Mouse (Mus musculus) embryonic facial prominence, embryonic 12.5 days (tissue): ENCODE measurements around the gene Adgra3. TPM values are rescaled to one million over a fixed set of nuclear protein-coding genes. Genes with fewer than 3 reads are reported as not detected.

Source experiments
- ATAC-seq: fragments of 200-750 bp; cut with Nextera tagmentation; 2 replicates; pipeline ENCODE4 v1.8.0; 2017; ENCODE audit not compliant: insufficient number of reproducible peaks, insufficient read depth, low FRiP score, low TSS enrichment
- H3K27ac ChIP-seq: fragments of 300-500 bp; sonication (generic); 2 replicates; pipeline ENCODE4 v1.5.1; 2016; ENCODE audit warnings: mild to moderate bottlenecking
- H3K27me3 ChIP-seq: fragments of 300-500 bp; sonication (generic); 2 replicates; pipeline ENCODE4 v1.6.1; 2016; ENCODE audit warnings: mild to moderate bottlenecking, moderate library complexity
- H3K36me3 ChIP-seq: fragments of 300-500 bp; sonication (generic); 2 replicates; pipeline ENCODE4 v1.6.1; 2016; ENCODE audit warnings: mild to moderate bottlenecking
- H3K4me1 ChIP-seq: fragments of 300-500 bp; sonication (generic); 2 replicates; pipeline ENCODE4 v1.6.1; 2016
- H3K4me2 ChIP-seq: fragments of 300-500 bp; sonication (generic); replicated peaks from 2 replicates; pipeline ENCODE4 v1.6.1; 2016; ENCODE audit warnings: mild to moderate bottlenecking, moderate library complexity
- H3K4me3 ChIP-seq: fragments of 300-500 bp; sonication (generic); 2 replicates; pipeline ENCODE4 v1.5.1; 2016; ENCODE audit warnings: mild to moderate bottlenecking
- H3K9ac ChIP-seq: fragments of 300-500 bp; sonication (generic); 2 replicates; pipeline ENCODE4 v1.6.1; 2016; ENCODE audit warnings: mild to moderate bottlenecking, moderate library complexity
- H3K9me3 ChIP-seq: fragments of 300-500 bp; sonication (generic); 2 replicates; pipeline ENCODE4 v1.6.1; 2016; ENCODE audit warnings: mild to moderate bottlenecking, moderate library complexity
- WGBS: fragments of 180-500 bp; shearing (Covaris S2); methylation state at CpG from one replicate; pipeline ENCODE4 v1.1.7; 2016; 5-methylcytosine and 5-hydroxymethylcytosine counted together
- polyA plus RNA-seq: library from polyadenylated mRNA; unstranded; fragments of >200 nt; fragmentation: Nextera tagmentation; extraction: Ambion mirVana; gene quantifications from 2 replicates; pipeline ENCODE4 v1.2.1, GENCODE M21; 2016

Gene Adgra3
- polyA plus RNA-seq, 1 experiment from 2014 or later = 59.4 TPM

DNA sequence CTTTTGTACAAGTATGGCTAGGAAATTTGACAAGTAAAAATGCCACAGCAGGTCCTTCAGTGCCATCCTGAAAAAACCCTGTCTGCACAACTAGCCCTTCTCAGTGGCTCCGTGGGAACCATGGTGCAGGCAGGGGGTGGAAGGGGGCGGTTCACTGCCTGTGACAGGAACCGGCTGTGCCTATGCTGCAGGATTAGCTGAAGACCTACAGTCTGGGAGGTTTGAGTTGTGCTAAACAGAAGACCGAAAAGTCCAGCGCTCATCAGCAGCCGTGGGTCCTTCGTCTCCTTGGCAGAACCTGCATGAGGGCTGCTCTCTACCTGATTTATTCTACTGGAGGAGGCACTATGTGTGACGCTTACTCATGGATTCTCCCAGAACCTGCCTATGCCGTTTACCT lies 59.0 kb downstream of the Adgra3 start:
- Histone ChIP-seq H3K27ac (no peak overlapping the region), H3K9ac (no peak overlapping the region), H3K4me1 (peaks cover 8% of the 10 kb centered on the region; the same call in 1 of the 2 replicates), H3K4me2 (no peak overlapping the region), H3K9me3 (no peaks in the 10 kb centered on the region), H3K4me3 (no peak overlapping the region), H3K27me3 (no peaks in the 10 kb centered on the region), H3K36me3 (peaks cover 34% of the 10 kb centered on the region)
- ATAC-seq = no peak
- WGBS = 84% methylated on average over 9 of the region's 9 CpGs

DNA sequence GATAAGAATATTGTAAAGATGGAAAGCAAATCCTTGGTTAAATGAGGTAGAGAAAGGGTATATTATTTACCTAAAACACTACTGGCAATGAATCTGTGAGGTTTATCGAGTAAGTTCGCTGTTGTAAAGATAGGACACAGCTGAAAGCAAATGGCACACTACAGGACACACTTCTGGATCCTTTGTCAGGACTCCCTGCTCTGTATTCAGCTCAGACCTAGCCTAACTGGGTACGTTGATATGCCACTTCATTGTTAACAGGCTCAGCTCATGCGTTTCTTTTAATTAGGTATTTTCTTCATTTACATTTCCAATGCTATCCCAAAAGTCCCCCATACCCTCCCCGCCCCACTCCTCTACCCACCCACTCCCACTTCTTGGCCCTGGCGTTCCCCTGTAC lies 61.8 kb downstream of the Adgra3 start:
- 87% methylated on average over 6 of the region's 6 CpGs for WGBS
- Histone ChIP-seq H3K9ac (no peak overlapping the region), H3K9me3 (no peaks in the 10 kb centered on the region), H3K27ac (no peak overlapping the region), H3K27me3 (no peaks in the 10 kb centered on the region), H3K4me1 (peaks cover 8% of the 10 kb centered on the region; the same call in 1 of the 2 replicates), H3K4me2 (no peak overlapping the region), H3K4me3 (no peak overlapping the region), H3K36me3 (peaks cover 32% of the 10 kb centered on the region)
- no peak for ATAC-seq

DNA sequence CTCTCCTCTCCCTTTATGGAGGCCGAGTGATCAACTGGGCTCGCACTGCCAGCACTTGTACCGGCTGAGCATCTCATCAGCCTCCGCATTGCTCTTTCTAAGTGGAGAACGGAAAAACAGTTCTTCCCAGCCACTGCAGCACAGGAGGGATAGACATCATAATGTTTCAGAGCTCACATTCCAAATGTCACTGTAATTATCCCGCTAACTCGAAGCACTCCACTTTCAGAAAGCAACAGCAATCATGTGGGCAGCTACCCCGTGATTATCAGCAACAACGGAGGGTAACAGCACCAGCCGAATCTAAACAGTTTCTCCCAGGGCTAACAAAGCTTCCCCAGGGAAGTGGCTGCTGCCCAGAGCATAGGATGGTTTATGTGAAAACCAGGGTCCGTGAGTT lies 62.3 kb downstream of the Adgra3 start:
- Histone ChIP-seq H3K27me3 (no peaks in the 10 kb centered on the region), H3K4me3 (no peak overlapping the region), H3K9me3 (no peaks in the 10 kb centered on the region), H3K36me3 (peaks cover 31% of the 10 kb centered on the region), H3K4me1 (peaks cover 8% of the 10 kb centered on the region; the same call in 1 of the 2 replicates), H3K9ac (no peak overlapping the region), H3K4me2 (no peak overlapping the region), H3K27ac (0 out of 2 replicates have a peak overlapping the region, but pooled peaks have one; percentile 36)
- WGBS = 49% methylated on average over 11 of the region's 11 CpGs
- no peak for ATAC-seq

DNA sequence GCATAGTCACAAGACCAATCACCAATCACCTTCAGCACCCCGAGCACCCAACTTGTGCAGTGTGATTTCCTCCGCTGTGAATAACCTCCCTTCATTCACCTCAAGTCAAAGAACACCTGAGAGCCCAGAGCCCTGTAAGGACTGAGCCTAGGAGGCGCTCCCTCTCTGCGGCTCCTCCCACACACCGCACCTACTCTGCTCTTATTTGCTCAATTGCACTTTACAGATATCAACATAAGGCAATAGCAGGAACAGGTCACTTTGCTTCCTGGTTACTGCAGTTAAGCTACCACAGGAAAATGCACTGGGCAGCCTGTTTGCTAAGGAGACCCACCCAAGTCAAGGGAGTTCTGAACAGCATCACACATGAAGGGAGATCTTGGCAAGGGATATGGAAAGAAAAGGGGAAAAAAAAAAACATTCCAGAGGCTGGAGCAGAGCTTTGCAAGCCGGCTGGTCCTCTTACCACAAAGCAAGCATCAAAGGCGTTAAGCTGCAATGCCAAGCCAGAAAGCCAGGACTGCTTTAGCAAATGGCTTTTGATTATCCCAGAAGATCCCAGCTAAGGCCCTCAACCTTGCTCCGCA lies 68.0 kb downstream of the Adgra3 start:
- ATAC-seq = no peak
- Histone ChIP-seq H3K4me3 (no peak overlapping the region), H3K27me3 (no peaks in the 10 kb centered on the region), H3K27ac (no peak overlapping the region), H3K4me1 (peaks cover under 1% of the 10 kb centered on the region; the same call in 1 of the 2 replicates), H3K36me3 (peaks cover 25% of the 10 kb centered on the region), H3K9me3 (no peaks in the 10 kb centered on the region), H3K9ac (no peak overlapping the region), H3K4me2 (no peak overlapping the region)
- WGBS = 86% methylated on average over 8 of the region's 8 CpGs

DNA sequence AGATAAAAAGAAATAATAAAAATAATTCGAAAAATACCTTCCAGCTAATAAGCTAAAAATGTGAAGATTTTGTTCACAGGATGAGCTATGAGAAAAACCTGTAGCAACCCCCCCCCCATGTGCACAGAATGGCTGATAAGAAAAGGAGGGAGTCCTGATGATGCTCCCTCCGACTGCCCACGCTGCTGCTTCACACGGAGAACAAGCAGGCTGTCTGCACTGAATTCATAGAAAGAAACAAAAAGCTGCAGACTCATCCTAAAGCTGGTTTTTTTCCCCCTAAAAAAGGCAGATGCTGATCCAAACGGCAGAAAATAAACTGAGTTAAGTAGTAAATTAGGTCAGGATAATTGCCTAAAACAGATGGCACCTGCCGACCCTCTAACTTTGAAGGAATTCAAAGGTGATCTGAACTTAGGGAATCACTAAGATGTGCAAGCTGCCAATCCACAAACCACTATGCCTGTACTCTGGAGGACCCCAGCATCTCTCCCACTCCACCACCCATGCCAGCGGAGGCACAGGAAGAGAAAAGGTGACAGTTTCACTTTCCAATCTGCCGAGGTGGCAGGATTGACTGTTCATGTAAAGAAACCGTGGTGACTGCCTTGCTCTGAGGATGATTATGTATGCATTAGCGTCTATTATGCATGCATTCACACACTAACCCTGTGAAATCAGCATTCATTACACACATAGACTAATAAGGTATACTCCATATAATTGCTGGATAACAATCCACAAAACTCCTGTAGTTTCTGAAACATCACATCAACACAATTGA lies 70.6 kb downstream of the Adgra3 start:
- 81% methylated on average over 10 of the region's 10 CpGs for WGBS
- no peaks in the 10 kb centered on the region for H3K27me3 ChIP-seq
- H3K36me3 ChIP-seq = peaks cover 47% of the 10 kb centered on the region
- no peak overlapping the region for H3K9ac ChIP-seq
- no peak overlapping the region for H3K27ac ChIP-seq
- no peaks in the 10 kb centered on the region for H3K9me3 ChIP-seq
- no peak overlapping the region for H3K4me3 ChIP-seq
- ATAC-seq = no peak
- H3K4me1 ChIP-seq = no peaks in the 10 kb centered on the region; the same call in 1 of the 2 replicates
- no peak overlapping the region for H3K4me2 ChIP-seq

DNA sequence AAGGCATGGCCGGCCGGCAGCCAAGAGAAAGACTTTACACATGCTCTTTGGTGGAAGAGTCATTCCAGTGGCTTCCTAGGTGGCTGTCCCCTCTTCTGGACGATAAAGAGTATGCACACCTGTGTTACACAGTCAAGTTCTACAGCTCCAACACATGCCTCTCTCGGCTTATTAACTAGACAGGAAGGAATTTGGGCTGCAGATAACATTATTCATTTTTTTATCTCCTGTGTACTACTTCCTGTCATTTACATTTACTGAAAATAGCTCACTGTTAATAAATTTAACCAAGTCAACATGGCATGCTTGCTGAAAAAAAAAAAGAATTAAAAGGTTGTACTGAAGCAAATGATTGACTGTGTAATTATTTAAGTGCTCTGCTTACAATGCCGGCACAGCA lies 78.1 kb downstream of the Adgra3 start:
- Histone ChIP-seq H3K4me3 (no peak overlapping the region), H3K9me3 (no peaks in the 10 kb centered on the region), H3K27ac (no peak overlapping the region), H3K27me3 (no peaks in the 10 kb centered on the region), H3K4me2 (no peak overlapping the region), H3K9ac (no peak overlapping the region), H3K36me3 (peaks cover 33% of the 10 kb centered on the region), H3K4me1 (no peaks in the 10 kb centered on the region)
- 74% methylated on average over 5 of the region's 5 CpGs for WGBS
- ATAC-seq = no peak

DNA sequence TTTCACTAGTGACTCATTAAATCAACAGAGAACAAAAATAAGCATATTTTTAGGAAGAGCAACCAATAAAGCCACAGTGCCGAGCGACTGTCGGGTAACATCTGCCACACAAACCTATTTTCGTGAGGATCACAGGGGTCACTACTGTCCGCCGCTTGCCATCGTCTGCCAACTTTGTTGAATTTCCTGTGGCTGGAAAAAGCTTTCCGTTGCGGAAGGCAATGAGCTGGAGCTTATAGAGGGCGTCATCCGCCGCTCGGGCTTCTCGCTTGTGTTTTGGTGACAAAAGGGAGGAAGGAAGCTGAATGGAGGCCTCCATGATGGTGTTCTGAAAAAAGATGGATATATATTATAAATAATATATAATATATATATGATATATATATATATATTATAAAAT lies 79.6 kb downstream of the Adgra3 start:
- Histone ChIP-seq H3K27ac (no peak overlapping the region), H3K27me3 (no peaks in the 10 kb centered on the region), H3K36me3 (peaks cover 29% of the 10 kb centered on the region), H3K4me1 (no peaks in the 10 kb centered on the region), H3K4me3 (no peak overlapping the region), H3K9ac (no peak overlapping the region), H3K4me2 (no peak overlapping the region), H3K9me3 (no peaks in the 10 kb centered on the region)
- WGBS = 91% methylated on average over 14 of the region's 14 CpGs
- no peak for ATAC-seq

DNA sequence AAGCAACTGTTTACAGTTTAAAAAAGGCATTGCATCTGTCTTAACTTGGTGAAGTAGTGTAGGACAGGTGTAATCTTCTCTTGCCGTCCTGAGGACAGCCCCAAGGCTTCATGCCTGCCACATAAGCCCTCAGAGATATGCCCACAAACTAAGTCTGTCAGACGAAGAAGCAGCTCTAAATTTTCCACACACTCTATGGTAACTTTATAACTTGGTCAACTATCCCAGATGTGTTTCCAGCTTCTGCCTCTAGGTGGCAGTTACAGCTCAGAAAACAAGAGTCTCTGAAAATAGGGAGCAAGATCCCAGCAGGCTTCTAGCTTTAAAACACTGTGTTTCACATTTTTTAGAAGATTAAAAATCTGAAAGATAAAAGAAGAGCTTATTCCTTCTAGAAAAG lies 82.8 kb downstream of the Adgra3 start:
- no peaks in the 10 kb centered on the region for H3K27me3 ChIP-seq
- peaks cover 29% of the 10 kb centered on the region for H3K36me3 ChIP-seq
- H3K4me1 ChIP-seq = no peaks in the 10 kb centered on the region
- no peaks in the 10 kb centered on the region for H3K9me3 ChIP-seq
- H3K4me2 ChIP-seq = no peak overlapping the region
- no peak overlapping the region for H3K9ac ChIP-seq
- no peak overlapping the region for H3K4me3 ChIP-seq
- H3K27ac ChIP-seq = no peak overlapping the region
- WGBS = 69% methylated on average over 2 of the region's 2 CpGs
- no peak for ATAC-seq

DNA sequence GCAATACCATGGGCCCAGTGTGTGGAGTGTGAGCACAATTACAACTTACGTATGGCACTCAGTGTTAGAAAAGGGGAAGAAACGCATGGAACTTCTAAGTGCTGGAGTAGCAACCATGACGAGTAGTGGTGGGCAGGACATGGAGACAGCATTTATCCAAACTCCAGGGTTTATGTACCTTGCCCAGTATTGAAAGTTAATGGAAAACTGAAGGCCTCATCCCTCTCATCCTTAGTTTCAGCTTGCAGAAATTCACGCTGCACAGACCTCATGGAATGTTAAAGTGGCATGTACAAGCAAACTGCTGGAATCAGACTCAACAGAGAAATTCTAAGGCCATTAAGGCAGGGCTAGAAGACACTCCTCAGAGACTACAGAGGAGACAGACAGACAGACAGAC lies 84.6 kb downstream of the Adgra3 start:
- WGBS = 95% methylated on average over 4 of the region's 4 CpGs

DNA sequence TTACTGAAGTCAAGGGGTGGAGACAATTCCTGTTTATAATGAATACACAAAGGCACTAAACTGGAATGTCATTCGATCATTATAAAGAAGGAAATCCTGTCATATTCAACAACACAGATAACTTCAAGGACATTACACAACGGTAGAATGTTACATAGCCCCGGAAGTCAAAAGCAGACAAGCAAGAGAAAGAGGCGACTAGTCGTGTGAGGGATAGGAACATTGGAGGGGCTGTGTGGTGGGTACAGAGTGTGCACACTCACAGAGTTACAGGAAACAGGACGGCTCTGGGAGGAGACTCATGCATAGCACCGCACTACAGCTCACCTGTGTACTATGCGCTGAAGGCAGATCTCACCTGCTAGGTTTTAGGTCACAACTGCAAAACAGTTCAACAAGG lies 89.1 kb downstream of the Adgra3 start:
- H3K4me1 ChIP-seq = no peaks in the 10 kb centered on the region
- WGBS = 92% methylated on average over 8 of the region's 8 CpGs
- no peaks in the 10 kb centered on the region for H3K27me3 ChIP-seq
- ATAC-seq = no peak
- no peak overlapping the region for H3K4me3 ChIP-seq
- peaks cover 48% of the 10 kb centered on the region for H3K36me3 ChIP-seq
- no peak overlapping the region for H3K9ac ChIP-seq
- no peak overlapping the region for H3K4me2 ChIP-seq
- H3K9me3 ChIP-seq = no peaks in the 10 kb centered on the region
- no peak overlapping the region for H3K27ac ChIP-seq

More for the DNA sequence above, 84.6 kb downstream of the Adgra3 start:
- Histone ChIP-seq H3K9ac (no peak overlapping the region), H3K27ac (no peak overlapping the region), H3K4me2 (no peak overlapping the region), H3K36me3 (peaks cover 41% of the 10 kb centered on the region), H3K27me3 (no peaks in the 10 kb centered on the region), H3K4me3 (no peak overlapping the region), H3K9me3 (no peaks in the 10 kb centered on the region), H3K4me1 (no peaks in the 10 kb centered on the region)
- ATAC-seq = no peak

DNA sequence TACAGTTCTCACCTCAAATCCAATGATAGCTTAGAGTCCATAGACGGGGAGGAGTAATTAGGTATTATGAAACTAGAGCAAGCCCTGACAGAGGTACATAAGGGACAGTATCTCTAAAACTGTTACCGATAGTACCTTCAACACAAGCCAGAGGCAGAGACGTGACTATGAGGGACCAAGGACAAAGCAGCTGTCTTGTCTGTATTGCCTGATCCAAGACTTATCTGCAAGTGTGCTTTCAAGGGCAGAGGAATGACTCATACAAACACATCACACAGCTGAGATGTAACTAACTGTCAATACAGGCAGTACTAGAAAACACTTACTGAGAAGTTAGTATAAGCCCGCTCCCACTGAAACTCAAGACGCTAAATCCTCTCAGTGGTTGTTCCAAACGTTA lies 91.1 kb downstream of the Adgra3 start:
- H3K27ac ChIP-seq = no peak overlapping the region
- WGBS = 92% methylated on average over 6 of the region's 6 CpGs
- H3K36me3 ChIP-seq = peaks cover 57% of the 10 kb centered on the region
- no peak overlapping the region for H3K4me3 ChIP-seq
- no peaks in the 10 kb centered on the region for H3K4me1 ChIP-seq
- H3K4me2 ChIP-seq = no peak overlapping the region
- no peak overlapping the region for H3K9ac ChIP-seq
- no peak for ATAC-seq
- no peaks in the 10 kb centered on the region for H3K27me3 ChIP-seq
- no peaks in the 10 kb centered on the region for H3K9me3 ChIP-seq

DNA sequence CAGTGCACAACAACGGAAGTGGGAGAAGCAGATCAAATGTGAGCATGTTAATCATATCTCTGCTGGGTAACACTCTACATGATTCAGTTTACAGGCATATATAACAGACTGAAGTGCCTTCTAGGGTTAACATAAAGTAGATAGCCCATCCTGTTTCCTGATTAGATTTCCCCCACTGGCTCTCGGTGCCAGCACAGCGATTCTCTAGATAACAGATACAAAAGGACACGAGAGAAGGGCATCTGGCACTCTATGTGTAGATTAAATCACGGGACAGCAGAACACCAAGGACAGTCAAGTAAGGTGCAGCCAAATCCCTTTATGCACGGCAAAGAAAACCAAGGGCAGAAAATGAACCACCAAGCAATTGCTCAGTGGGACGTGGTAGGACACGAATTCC lies 93.0 kb downstream of the Adgra3 start:
- peaks cover 59% of the 10 kb centered on the region for H3K36me3 ChIP-seq
- WGBS = 81% methylated on average over 8 of the region's 8 CpGs
- H3K9me3 ChIP-seq = no peaks in the 10 kb centered on the region
- H3K4me3 ChIP-seq = no peak overlapping the region
- no peaks in the 10 kb centered on the region for H3K27me3 ChIP-seq
- H3K4me2 ChIP-seq = no peak overlapping the region
- no peak for ATAC-seq
- no peak overlapping the region for H3K9ac ChIP-seq
- H3K4me1 ChIP-seq = no peaks in the 10 kb centered on the region
- H3K27ac ChIP-seq = no peak overlapping the region
